In genomic region chr3:28685510-28685909, GRCm38 (mm10) we compare ENCODE assay signal across 21 mouse cellular contexts. TPM values are rescaled to one million over a fixed set of nuclear protein-coding genes. Genes with fewer than 3 reads are reported as not detected.
"Had no signal": no experiment of that assay in that cellular context is flagged by ENCODE, and none has a peak within 500 bp of the region (broad histone marks: within the 10 kb centered on the region; RNA-seq: fewer than 3 reads in every experiment).

No protein-coding gene starts in this region.

- H3K27me3 ChIP-seq: intestine, embryonic 15.5 days; limb, embryonic 12.5 days; limb, embryonic 15.5 days had no signal

- H3K4me3 ChIP-seq: intestine, embryonic 15.5 days; limb, embryonic 12.5 days; limb, embryonic 15.5 days had no signal

- ATAC-seq: intestine, embryonic 15.5 days; liver, postnatal 0 days had no signal

- H3K4me2 ChIP-seq: intestine, embryonic 15.5 days; limb, embryonic 12.5 days; limb, embryonic 15.5 days; liver, embryonic 11.5 days; midbrain, embryonic 11.5 days had no signal

- DNase-seq: kidney, adult 18-20 months; kidney, adult 9 months; kidney, postnatal 14 days; kidney, postnatal 4 days; left cerebral cortex, postnatal 4 days; liver, postnatal 0 days; midbrain, embryonic 14.5 days; thymus, postnatal 25 days had no signal

- H3K9me3 ChIP-seq: intestine, embryonic 15.5 days; limb, embryonic 12.5 days; limb, embryonic 15.5 days had no signal

- H3K9ac ChIP-seq: intestine, embryonic 15.5 days; limb, embryonic 12.5 days; limb, embryonic 15.5 days; liver, embryonic 14.5 days; liver, postnatal 0 days had no signal

- H3K36me3 ChIP-seq: intestine, embryonic 15.5 days; limb, embryonic 12.5 days; limb, embryonic 15.5 days had no signal

- H3K27ac ChIP-seq: intestine, embryonic 15.5 days; limb, embryonic 12.5 days; limb, embryonic 15.5 days; liver, embryonic 14.5 days had no signal

- H3K4me1 ChIP-seq: intestine, embryonic 15.5 days; limb, embryonic 12.5 days; limb, embryonic 15.5 days had no signal

RNA-seq across cellular contexts. Expression of gene Slc2a2, which starts 12.2 kb away (rescaled TPM):
- total RNA-seq: layer of hippocampus, adult 18-20 months; layer of hippocampus, postnatal 14 days; left cerebral cortex, adult 8-10 months; left cerebral cortex, postnatal 14 days; left cerebral cortex, postnatal 4 days; megakaryocyte progenitor cell, adult 5-6 weeks; midbrain, postnatal 0 days had no signal
- polyA plus RNA-seq: limb, embryonic 12.5 days; midbrain, embryonic 11.5 days; midbrain, embryonic 14.5 days; midbrain, postnatal 0 days; neural tube, embryonic 11.5 days had no signal
